Mouse (Mus musculus) brain, embryonic 14.5 days (tissue): ENCODE data around the gene Pcsk2.

Experiments used
- CTCF ChIP-seq: fragments of 200-500 bp; IDR thresholded peaks from 2 replicates; pipeline ENCODE4 v1.5.1; 2012; ENCODE audit warnings: inconsistent platforms, mild to moderate bottlenecking, moderate library complexity, borderline replicate concordance; ENCODE audit not compliant: insufficient read depth, insufficient read length; ENCODE audit errors: extremely low read depth
- POLR2A ChIP-seq: fragments of 200-500 bp; IDR thresholded peaks from 2 replicates; pipeline ENCODE4 v1.6.1; 2012; ENCODE audit warnings: mild to moderate bottlenecking, inconsistent platforms, borderline replicate concordance; ENCODE audit not compliant: poor library complexity, insufficient read depth, insufficient read length, severe bottlenecking; ENCODE audit errors: extremely low read depth

DNA sequence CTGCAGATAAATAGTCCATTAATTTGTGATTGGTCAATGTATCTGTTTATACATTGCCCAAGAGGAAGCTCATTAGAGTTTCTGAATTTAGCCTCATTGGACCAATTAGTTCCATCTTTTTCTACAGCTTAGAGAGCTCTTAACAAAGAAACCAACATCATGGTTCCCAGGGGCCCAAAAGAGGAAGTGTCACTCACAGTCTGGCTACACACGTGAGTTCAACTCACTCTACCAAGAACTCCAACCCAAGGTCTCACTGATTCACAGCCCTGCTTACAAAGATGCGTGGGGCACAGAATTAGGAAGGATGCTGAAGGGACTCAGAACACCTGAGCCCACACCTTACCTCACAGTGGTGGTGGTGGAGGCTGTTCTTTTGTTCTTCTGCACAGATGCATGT, 19.1 kb downstream of the Pcsk2 start:
- TF ChIP-seq CTCF (no peak), POLR2A (no peak)
